Mouse (Mus musculus): ENCODE data around the gene Sytl3. TPM values are rescaled to one million over a fixed set of nuclear protein-coding genes. Genes with fewer than 3 reads are reported as not detected.

Gene Sytl3
- total and polyA plus RNA-seq, 2 experiments = 0.18 TPM; not detected in 1

- no peak overlapping the region for H3K9ac ChIP-seq (ENCODE audit: low read depth, low read length)
These were observed 122.4 kb downstream of the Sytl3 start for GRCm38 (mm10) chr17:6781273-6781672.

GRCm38 (mm10) chr17:6782033-6782526, 123.2 kb downstream of the Sytl3 start:
- Histone ChIP-seq H3K27ac (replicated peaks; ENCODE audit: insufficient read depth, low read depth, low read length) (no peak overlapping the region), H3K27me3 (ENCODE audit: control insufficient read depth, insufficient read depth, low read length) (no peaks in the 10 kb centered on the region), H3K36me3 (ENCODE audit: control insufficient read depth, insufficient read depth, low read length) (no peaks in the 10 kb centered on the region), H3K4me1 (ENCODE audit: control insufficient read depth, insufficient read depth, low read length) (peaks cover 1% of the 10 kb centered on the region; the same call in 1 of the 2 replicates), H3K4me3 (ENCODE audit: insufficient read depth, low read depth, low read length) (peak overlapping the region; percentile 94), H3K79me2 (ENCODE audit: control insufficient read depth, insufficient read depth, low read length) (no peaks in the 10 kb centered on the region), H3K9ac (ENCODE audit: low read depth, low read length) (peak overlapping the region; percentile 76)
- no peak for TF ChIP-seq CTCF (IDR thresholded peaks at IDR 0.05; ENCODE audit: low read depth, low read length)
- TF ChIP-seq POLR2A (IDR thresholded peaks at IDR 0.05; ENCODE audit: extremely low read depth, insufficient read depth, low read length) = no peak
- no peak for DNase-seq (ENCODE audit: extremely low read depth, low read depth, low spot score)
- WGBS = 5% methylated on average over 21 of the region's 21 CpGs

More at GRCm38 (mm10) chr17:6781273-6781672, 122.4 kb downstream of the Sytl3 start:
- Histone ChIP-seq H3K4me3 (ENCODE audit: insufficient read depth, low read depth, low read length) (peak overlapping the region; percentile 14; the same call in 1 of the 2 replicates), H3K27ac (replicated peaks; ENCODE audit: insufficient read depth, low read depth, low read length) (no peak overlapping the region), H3K4me1 (ENCODE audit: control insufficient read depth, insufficient read depth, low read length) (peaks cover 1% of the 10 kb centered on the region; the same call in 1 of the 2 replicates), H3K79me2 (ENCODE audit: control insufficient read depth, insufficient read depth, low read length) (no peaks in the 10 kb centered on the region), H3K27me3 (ENCODE audit: control insufficient read depth, insufficient read depth, low read length) (no peaks in the 10 kb centered on the region), H3K36me3 (ENCODE audit: control insufficient read depth, insufficient read depth, low read length) (no peaks in the 10 kb centered on the region)
- TF ChIP-seq POLR2A (IDR thresholded peaks at IDR 0.05; ENCODE audit: extremely low read depth, insufficient read depth, low read length) (no peak), CTCF (IDR thresholded peaks at IDR 0.05; ENCODE audit: low read depth, low read length) (no peak)
- WGBS = 80% methylated on average over 6 of the region's 6 CpGs
- DNase-seq (ENCODE audit: extremely low read depth, low read depth, low spot score) = no peak

- TF ChIP-seq POLR2A (IDR thresholded peaks at IDR 0.05; ENCODE audit: extremely low read depth, insufficient read depth, low read length) = peak; percentile 84
- no peak for TF ChIP-seq CTCF (IDR thresholded peaks at IDR 0.05; ENCODE audit: low read depth, low read length)
- Histone ChIP-seq H3K79me2 (ENCODE audit: control insufficient read depth, insufficient read depth, low read length) (no peaks in the 10 kb centered on the region), H3K4me1 (ENCODE audit: control insufficient read depth, insufficient read depth, low read length) (peaks cover 1% of the 10 kb centered on the region; the same call in 1 of the 2 replicates), H3K4me3 (ENCODE audit: insufficient read depth, low read depth, low read length) (peak within 1 kb of the TSS; percentile 94), H3K36me3 (ENCODE audit: control insufficient read depth, insufficient read depth, low read length) (no peaks in the 10 kb centered on the region), H3K9ac (ENCODE audit: low read depth, low read length) (peak within 1 kb of the TSS; percentile 83), H3K27me3 (ENCODE audit: control insufficient read depth, insufficient read depth, low read length) (no peaks in the 10 kb centered on the region), H3K27ac (replicated peaks; ENCODE audit: insufficient read depth, low read depth, low read length) (peak within 1 kb of the TSS; percentile 33; the same call in 1 of the 2 replicates)
- DNase-seq (ENCODE audit: extremely low read depth, low read depth, low spot score) = peak; percentile 59
- under 1% methylated on average over 52 of the region's 52 CpGs for WGBS
These were observed 123.7 kb downstream of the Sytl3 start, which contains the start of gene Ezr for GRCm38 (mm10) chr17:6782611-6783005. Gene Ezr (minus strand): TSS chr17:6782784.

GRCm38 (mm10) chr17:6783006-6783661, 124.2 kb downstream of the Sytl3 start:
- DNase-seq (ENCODE audit: extremely low read depth, low read depth, low spot score) = no peak
- 1% methylated on average over 53 of the region's 58 CpGs for WGBS
- Histone ChIP-seq H3K4me1 (ENCODE audit: control insufficient read depth, insufficient read depth, low read length) (peaks cover 1% of the 10 kb centered on the region; the same call in 1 of the 2 replicates), H3K4me3 (ENCODE audit: insufficient read depth, low read depth, low read length) (peak overlapping the region; percentile 94), H3K27ac (replicated peaks; ENCODE audit: insufficient read depth, low read depth, low read length) (peak overlapping the region; percentile 33; the same call in 1 of the 2 replicates), H3K36me3 (ENCODE audit: control insufficient read depth, insufficient read depth, low read length) (no peaks in the 10 kb centered on the region), H3K27me3 (ENCODE audit: control insufficient read depth, insufficient read depth, low read length) (no peaks in the 10 kb centered on the region), H3K9ac (ENCODE audit: low read depth, low read length) (peak overlapping the region; percentile 83), H3K79me2 (ENCODE audit: control insufficient read depth, insufficient read depth, low read length) (no peaks in the 10 kb centered on the region)
- TF ChIP-seq CTCF (IDR thresholded peaks at IDR 0.05; ENCODE audit: low read depth, low read length) (no peak), POLR2A (IDR thresholded peaks at IDR 0.05; ENCODE audit: extremely low read depth, insufficient read depth, low read length) (no peak)

DNA sequence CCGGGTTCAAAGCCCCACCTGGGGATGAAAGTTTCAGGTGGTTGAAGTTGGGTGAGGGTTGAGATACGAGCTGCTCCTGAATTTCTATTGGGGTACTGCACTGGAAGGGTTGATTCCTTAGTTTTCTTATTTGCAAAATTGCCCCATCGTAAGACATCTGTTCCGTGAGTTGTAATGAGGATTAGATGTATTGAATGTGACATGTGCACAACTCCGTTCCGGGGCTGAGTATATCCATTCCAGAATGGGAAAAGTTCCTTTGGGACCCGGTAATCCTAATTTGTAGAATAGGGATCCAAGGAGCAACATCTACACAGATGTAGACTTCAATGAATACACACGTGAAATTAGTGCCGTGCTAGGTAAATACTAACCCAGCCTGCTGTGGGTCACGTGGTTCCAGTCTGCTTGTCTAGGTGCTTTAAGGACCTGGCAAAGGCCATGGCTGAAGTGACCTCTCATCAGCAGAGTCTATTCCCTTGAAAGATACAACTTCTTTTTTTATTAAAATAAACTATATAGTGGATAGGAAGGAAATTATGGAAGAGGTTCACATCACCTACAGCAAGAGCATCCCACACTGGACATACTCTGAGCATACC, 125.0 kb downstream of the Sytl3 start:
- 66% methylated on average over 10 of the region's 10 CpGs for WGBS
- peaks cover 1% of the 10 kb centered on the region; the same call in 1 of the 2 replicates for H3K4me1 ChIP-seq (ENCODE audit: control insufficient read depth, insufficient read depth, low read length)
- H3K79me2 ChIP-seq (ENCODE audit: control insufficient read depth, insufficient read depth, low read length) = no peaks in the 10 kb centered on the region
- no peak overlapping the region for H3K9ac ChIP-seq (ENCODE audit: low read depth, low read length)
- no peak overlapping the region for H3K4me3 ChIP-seq (ENCODE audit: insufficient read depth, low read depth, low read length)
- H3K36me3 ChIP-seq (ENCODE audit: control insufficient read depth, insufficient read depth, low read length) = no peaks in the 10 kb centered on the region
- no peaks in the 10 kb centered on the region for H3K27me3 ChIP-seq (ENCODE audit: control insufficient read depth, insufficient read depth, low read length)
- peak; percentile 29 for DNase-seq (ENCODE audit: extremely low read depth, low read depth, low spot score)
- TF ChIP-seq POLR2A (IDR thresholded peaks at IDR 0.05; ENCODE audit: extremely low read depth, insufficient read depth, low read length) (no peak), CTCF (IDR thresholded peaks at IDR 0.05; ENCODE audit: low read depth, low read length) (no peak)
- H3K27ac ChIP-seq (replicated peaks; ENCODE audit: insufficient read depth, low read depth, low read length) = no peak overlapping the region

All from liver, adult 2 months (tissue).